Mouse (Mus musculus) left cerebral cortex, adult 18-20 months (tissue): ENCODE results near the gene Mgat5. TPM values are rescaled to one million over a fixed set of nuclear protein-coding genes. Genes with fewer than 3 reads are reported as not detected.

Experiments
- DNase-seq, 2 experiments: peaks; one replicate each; pipeline ENCODE4 v3.0.0; 2021 to 2022; ENCODE audit warnings: low spot score in 2 of 2, mixed read lengths in 1 of 2
- total RNA-seq, 2 experiments: library from RNA; stranded (reverse); gene quantifications; 2 replicates each; pipeline ENCODE4 v1.2.3; 2021

The Mgat5 gene
- total RNA-seq, 2 experiments from 2014 or later: 70.4 to 74.1 TPM

GRCm38 (mm10) chr1:127373559-127373958, 168.7 kb downstream of the Mgat5 start:
- DNase-seq: no peak

GRCm38 (mm10) chr1:127374157-127374556, 169.3 kb downstream of the Mgat5 start:
- DNase-seq: no peak

- no peak for DNase-seq
Measured at GRCm38 (mm10) chr1:127380140-127380539, 175.3 kb downstream of the Mgat5 start.

- DNase-seq: peak in 1 of 2 experiments; percentile 16
Measured at GRCm38 (mm10) chr1:127380749-127381501, 176.1 kb downstream of the Mgat5 start.

GRCm38 (mm10) chr1:127383071-127383470, 178.3 kb downstream of the Mgat5 start:
- DNase-seq: no peak

- no peak for DNase-seq
Measured at GRCm38 (mm10) chr1:127387226-127387625, 182.4 kb downstream of the Mgat5 start.

GRCm38 (mm10) chr1:127387661-127388060, 182.8 kb downstream of the Mgat5 start:
- no peak for DNase-seq

- no peak for DNase-seq
Measured at GRCm38 (mm10) chr1:127394716-127395115, 189.9 kb downstream of the Mgat5 start.

- no peak for DNase-seq
Measured at GRCm38 (mm10) chr1:127395724-127396123, 190.9 kb downstream of the Mgat5 start.

- no peak for DNase-seq
Measured at GRCm38 (mm10) chr1:127396569-127397349, 191.9 kb downstream of the Mgat5 start.

GRCm38 (mm10) chr1:127397396-127397795, 192.6 kb downstream of the Mgat5 start:
- no peak for DNase-seq

GRCm38 (mm10) chr1:127398186-127398585, 193.4 kb downstream of the Mgat5 start:
- DNase-seq: no peak

- DNase-seq: no peak
Measured at GRCm38 (mm10) chr1:127400198-127400597, 195.4 kb downstream of the Mgat5 start.

- no peak for DNase-seq
Measured at GRCm38 (mm10) chr1:127400666-127401065, 195.9 kb downstream of the Mgat5 start.

- no peak for DNase-seq
Measured at GRCm38 (mm10) chr1:127404655-127405054, 199.8 kb downstream of the Mgat5 start.

- DNase-seq: no peak
Measured at GRCm38 (mm10) chr1:127408957-127409423, 204.2 kb downstream of the Mgat5 start.

- DNase-seq: no peak
Measured at GRCm38 (mm10) chr1:127409512-127409911, 204.7 kb downstream of the Mgat5 start.

GRCm38 (mm10) chr1:127414500-127414899, 209.7 kb downstream of the Mgat5 start:
- DNase-seq: no peak

- no peak for DNase-seq
Measured at GRCm38 (mm10) chr1:127415896-127416295, 211.1 kb downstream of the Mgat5 start.

GRCm38 (mm10) chr1:127416971-127417370, 212.2 kb downstream of the Mgat5 start:
- DNase-seq: no peak

- no peak for DNase-seq
Measured at GRCm38 (mm10) chr1:127418916-127419575, 214.2 kb downstream of the Mgat5 start.

GRCm38 (mm10) chr1:127419581-127419980, 214.8 kb downstream of the Mgat5 start:
- DNase-seq: no peak
